In the genomic region with DNA sequence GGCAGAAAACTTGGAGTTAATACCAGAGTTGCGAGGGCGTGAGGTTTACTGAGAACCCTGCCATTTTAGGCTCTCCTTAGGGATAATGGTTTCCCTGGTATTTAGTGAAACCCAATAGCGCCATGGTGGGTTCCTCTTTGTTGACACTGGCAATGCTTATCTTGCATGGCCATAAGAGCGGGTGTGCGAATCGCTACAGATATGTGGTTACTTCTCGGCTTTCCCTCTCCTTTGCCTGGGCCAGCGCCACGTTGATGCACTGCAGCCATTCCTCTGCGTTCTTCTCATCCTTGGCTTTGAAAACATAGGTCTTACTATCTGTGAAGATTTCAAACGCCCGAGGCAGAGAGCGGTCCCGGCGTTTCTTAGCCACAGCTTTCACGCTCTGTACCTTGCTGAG, we compare ENCODE assay signal across 17 mouse cellular contexts.
"Had no signal": no experiment of that assay in that cellular context is flagged by ENCODE, and none has a peak within 500 bp of the region (broad histone marks: within the 10 kb centered on the region; RNA-seq: fewer than 3 reads in every experiment).

No protein-coding gene starts in this region.

- DNase-seq: retina, postnatal 1 day; right cerebral cortex, adult 18-20 months; right cerebral cortex, postnatal 14 days; right cerebral cortex, postnatal 25 days; right cerebral cortex, postnatal 4 days; spleen, adult 18-20 months; thymus, adult 18-20 months; thymus, adult 2 months; thymus, postnatal 14 days; thymus, postnatal 25 days; thymus, postnatal 36 days; thymus, postnatal 4 days had no signal

- H3K27me3 ChIP-seq: neural tube, embryonic 12.5 days; neural tube, embryonic 13.5 days; neural tube, embryonic 15.5 days; stomach, embryonic 15.5 days had no signal

- H3K4me3 ChIP-seq: neural tube, embryonic 12.5 days; neural tube, embryonic 13.5 days; neural tube, embryonic 15.5 days; stomach, embryonic 15.5 days had no signal

- H3K9me3 ChIP-seq: neural tube, embryonic 12.5 days; neural tube, embryonic 13.5 days; neural tube, embryonic 15.5 days; stomach, embryonic 15.5 days had no signal

- H3K9ac ChIP-seq: neural tube, embryonic 12.5 days; neural tube, embryonic 13.5 days; neural tube, embryonic 15.5 days; stomach, embryonic 15.5 days had no signal

- H3K27ac ChIP-seq: neural tube, embryonic 12.5 days; neural tube, embryonic 13.5 days; neural tube, embryonic 15.5 days; stomach, embryonic 15.5 days; stomach, postnatal 0 days had no signal

- H3K36me3 ChIP-seq: neural tube, embryonic 12.5 days; neural tube, embryonic 13.5 days; neural tube, embryonic 15.5 days; stomach, embryonic 15.5 days had no signal

- H3K4me1 ChIP-seq: neural tube, embryonic 12.5 days; neural tube, embryonic 13.5 days; neural tube, embryonic 15.5 days; stomach, embryonic 15.5 days had no signal
